Mouse (Mus musculus) spleen, postnatal 10 days (tissue): ENCODE results near the gene Ret.

Experiments used
- DNase-seq, 2 experiments: peaks; one replicate each; pipeline ENCODE4 v3.0.0; 2021 to 2022; ENCODE audit warnings: low spot score in 2 of 2

Gene Ret

GRCm38 (mm10) chr6:118111810-118112209, 85.7 kb downstream of the Ret start:
- DNase-seq = no peak
